Mouse (Mus musculus) lung, adult 2 months (tissue): ENCODE measurements around the gene Ugt1a10.

Source experiments
- CTCF ChIP-seq: fragments of 200-500 bp; IDR thresholded peaks from 2 replicates; pipeline ENCODE4 v1.5.1; 2011; ENCODE audit warnings: mild to moderate bottlenecking, low read length, control low read depth; ENCODE audit not compliant: insufficient read depth
- POLR2A ChIP-seq: fragments of 200-500 bp; IDR thresholded peaks from 2 replicates; pipeline ENCODE4 v1.6.1; 2011; ENCODE audit warnings: low read depth, mild to moderate bottlenecking, control low read depth, low read length, borderline replicate concordance; ENCODE audit errors: extremely low read depth

GRCm38 (mm10) chr1:88219054-88219453 lies 163.9 kb downstream of the Ugt1a10 start:
- TF ChIP-seq POLR2A (no peak), CTCF (no peak)
